Mouse (Mus musculus) MEL (cell line): Measurements from ENCODE around the gene Pitpnm3. TPM values are rescaled to one million over a fixed set of nuclear protein-coding genes. Genes with fewer than 3 reads are reported as not detected.

Source experiments
- DNase-seq: peaks from one replicate; pipeline ENCODE4 v3.0.0; 2011; ENCODE audit warnings: low read depth, low spot score
- H3K27ac ChIP-seq: 2 replicates; pipeline ENCODE4 v1.5.1; 2012; ENCODE audit warnings: low read depth, mild to moderate bottlenecking, control low read depth, low read length, moderate library complexity; ENCODE audit not compliant: control insufficient read depth
- H3K27me3 ChIP-seq, 2 experiments: fragments of 150-350 bp in 1 of 2; sonication (generic) in 1 of 2; 2 replicates each; pipeline ENCODE4 v1.6.1; 2012; ENCODE audit warnings: low read length in 2 of 2, mild to moderate bottlenecking in 2 of 2, improper control_type of control experiment in 1 of 2, moderate library complexity in 1 of 2; ENCODE audit not compliant: insufficient read depth in 2 of 2, control insufficient read depth in 1 of 2
- H3K36me3 ChIP-seq, 2 experiments: 2 replicates each; pipeline ENCODE4 v1.6.1; 2012 to 2014; ENCODE audit warnings: low read length in 2 of 2, improper control_type of control experiment in 1 of 2, inconsistent platforms in 1 of 2, mild to moderate bottlenecking in 1 of 2; ENCODE audit not compliant: insufficient read depth in 2 of 2, control insufficient read depth in 1 of 2
- H3K4me1 ChIP-seq, 2 experiments: fragments of 150-350 bp in 1 of 2; sonication (generic) in 1 of 2; 2 replicates each; pipeline ENCODE4 v1.6.1; 2012; ENCODE audit warnings: low read length in 2 of 2, improper control_type of control experiment in 1 of 2, mild to moderate bottlenecking in 1 of 2; ENCODE audit not compliant: insufficient read depth in 2 of 2, control insufficient read depth in 1 of 2
- H3K4me3 ChIP-seq, 2 experiments: fragments of 150-350 bp in 1 of 2; sonication (generic) in 1 of 2; 2 replicates each; pipeline ENCODE4 v1.5.1; 2012; ENCODE audit warnings: low read depth in 2 of 2, low read length in 2 of 2, mild to moderate bottlenecking in 2 of 2, moderate library complexity in 2 of 2, control low read depth in 1 of 2, improper control_type of control experiment in 1 of 2; ENCODE audit not compliant: control insufficient read depth in 1 of 2, insufficient read depth in 1 of 2
- H3K79me2 ChIP-seq: 2 replicates; pipeline ENCODE4 v1.6.1; 2012; ENCODE audit warnings: mild to moderate bottlenecking, low read length, moderate library complexity; ENCODE audit not compliant: control insufficient read depth, poor library complexity, insufficient read depth
- H3K9ac ChIP-seq: 2 replicates; pipeline ENCODE4 v1.6.1; 2012; ENCODE audit warnings: low read depth, mild to moderate bottlenecking, control low read depth, low read length, moderate library complexity; ENCODE audit not compliant: control insufficient read depth, poor library complexity, severe bottlenecking
- H3K9me3 ChIP-seq: fragments of 150-350 bp; sonication (generic); replicated peaks from 2 replicates; pipeline ENCODE4 v1.6.1; 2012; ENCODE audit warnings: mild to moderate bottlenecking, low read length, improper control_type of control experiment, moderate library complexity; ENCODE audit not compliant: insufficient read depth
- BHLHE40 ChIP-seq: IDR thresholded peaks from 2 replicates; pipeline ENCODE4 v1.6.1; 2012; ENCODE audit warnings: low read depth, mild to moderate bottlenecking, inconsistent platforms, low read length, improper control_type of control experiment, borderline replicate concordance
- CHD1 ChIP-seq: IDR thresholded peaks from 2 replicates; pipeline ENCODE4 v1.6.1; 2012; ENCODE audit warnings: low read depth, mild to moderate bottlenecking, inconsistent platforms, low read length, improper control_type of control experiment
- CHD2 ChIP-seq: IDR thresholded peaks from 2 replicates; pipeline ENCODE4 v1.6.1; 2011; ENCODE audit warnings: low read length, improper control_type of control experiment
- GABPA ChIP-seq: IDR thresholded peaks from 2 replicates; pipeline ENCODE4 v1.6.1; 2012; ENCODE audit warnings: low read depth, mild to moderate bottlenecking, inconsistent platforms, low read length, improper control_type of control experiment, moderate library complexity
- HCFC1 ChIP-seq: IDR thresholded peaks from 2 replicates; pipeline ENCODE4 v1.6.1; 2012; ENCODE audit warnings: low read depth, mild to moderate bottlenecking, inconsistent platforms, low read length, improper control_type of control experiment, moderate library complexity
- MAFK ChIP-seq: IDR thresholded peaks from 2 replicates; pipeline ENCODE4 v1.6.1; 2011; ENCODE audit warnings: low read depth, mild to moderate bottlenecking, low read length, improper control_type of control experiment, borderline replicate concordance
- MAX ChIP-seq: IDR thresholded peaks from 2 replicates; pipeline ENCODE4 v1.6.1; 2011; ENCODE audit warnings: low read length, improper control_type of control experiment
- MAZ ChIP-seq: IDR thresholded peaks from 2 replicates; pipeline ENCODE4 v1.6.1; 2012; ENCODE audit warnings: low read depth, mild to moderate bottlenecking, inconsistent platforms, low read length, improper control_type of control experiment
- MYC ChIP-seq: IDR thresholded peaks from 2 replicates; pipeline ENCODE4 v1.6.1; 2011; ENCODE audit warnings: low read depth, mild to moderate bottlenecking, low read length, improper control_type of control experiment, moderate library complexity
- NELFE ChIP-seq: IDR thresholded peaks from 2 replicates; pipeline ENCODE4 v1.6.1; 2011; ENCODE audit warnings: low read depth, low read length, improper control_type of control experiment
- POLR2A ChIP-seq, 2 experiments: IDR thresholded peaks; 2 replicates each; pipeline ENCODE4 v1.6.1; 2011 to 2012; ENCODE audit warnings: low read length in 2 of 2, mild to moderate bottlenecking in 2 of 2, control low read depth in 1 of 2, improper control_type of control experiment in 1 of 2, low read depth in 1 of 2, moderate library complexity in 1 of 2; ENCODE audit not compliant: control insufficient read depth in 1 of 2, insufficient read depth in 1 of 2, poor library complexity in 1 of 2
- POLR2AphosphoS2 ChIP-seq: IDR thresholded peaks from 2 replicates; pipeline ENCODE4 v1.6.1; 2011; ENCODE audit warnings: low read length, improper control_type of control experiment
- RCOR1 ChIP-seq: IDR thresholded peaks from 2 replicates; pipeline ENCODE4 v1.6.1; 2012; ENCODE audit warnings: low read depth, mild to moderate bottlenecking, inconsistent platforms, low read length, improper control_type of control experiment
- SMC3 ChIP-seq: IDR thresholded peaks from 2 replicates; pipeline ENCODE4 v1.6.1; 2011; ENCODE audit warnings: low read depth, low read length, improper control_type of control experiment
- TCF12 ChIP-seq: IDR thresholded peaks from 2 replicates; pipeline ENCODE4 v1.6.1; 2014; ENCODE audit warnings: low read depth, mild to moderate bottlenecking, inconsistent platforms, low read length, improper control_type of control experiment, moderate library complexity
- UBTF ChIP-seq: IDR thresholded peaks from 2 replicates; pipeline ENCODE4 v1.6.1; 2012; ENCODE audit warnings: low read depth, mild to moderate bottlenecking, inconsistent platforms, low read length, improper control_type of control experiment, moderate library complexity, borderline replicate concordance; ENCODE audit not compliant: insufficient read depth
- USF2 ChIP-seq, 2 experiments: IDR thresholded peaks; 2 replicates each; pipeline ENCODE4 v1.6.1; 2011 to 2012; ENCODE audit warnings: improper control_type of control experiment in 2 of 2, low read length in 2 of 2, borderline replicate concordance in 1 of 2, inconsistent platforms in 1 of 2, low read depth in 1 of 2, mild to moderate bottlenecking in 1 of 2; ENCODE audit not compliant: insufficient read depth in 1 of 2
- ZC3H11A ChIP-seq: IDR thresholded peaks from 2 replicates; pipeline ENCODE4 v1.6.1; 2012; ENCODE audit warnings: low read depth, mild to moderate bottlenecking, inconsistent platforms, low read length, improper control_type of control experiment
- ZKSCAN1 ChIP-seq: IDR thresholded peaks from 2 replicates; pipeline ENCODE4 v1.6.1; 2012; ENCODE audit warnings: low read depth, mild to moderate bottlenecking, inconsistent platforms, low read length, improper control_type of control experiment, moderate library complexity
- ZMIZ1 ChIP-seq: IDR thresholded peaks from 2 replicates; pipeline ENCODE4 v1.6.1; 2012; ENCODE audit warnings: low read depth, mild to moderate bottlenecking, inconsistent platforms, low read length, improper control_type of control experiment, moderate library complexity
- ZNF384 ChIP-seq: IDR thresholded peaks from 2 replicates; pipeline ENCODE4 v1.6.1; 2012; ENCODE audit warnings: low read depth, mild to moderate bottlenecking, inconsistent platforms, low read length, improper control_type of control experiment
- polyA plus RNA-seq, 2 experiments: library from polyadenylated mRNA; stranded (reverse) in 1 of 2; unstranded in 1 of 2; fragments of >175 nt in 1 of 2; fragments of >200 nt in 1 of 2; gene quantifications; 2 replicates each; pipeline versions ENCODE4 v1.2.1 to v1.2.4; 2012; ENCODE audit warnings: low replicate concordance in 2 of 2, low read depth in 1 of 2; ENCODE audit not compliant: insufficient read length in 2 of 2, insufficient read depth in 1 of 2, missing spikeins in 1 of 2
- total RNA-seq: library from RNA; depleted of rRNA; stranded (reverse); fragments of 300-350 nt; gene quantifications from 2 replicates; pipeline ENCODE4 v1.2.3, GENCODE M21; 2012

The Pitpnm3 gene
- total and polyA plus RNA-seq, 3 experiments, result 0.24 TPM; not detected in 2

DNA sequence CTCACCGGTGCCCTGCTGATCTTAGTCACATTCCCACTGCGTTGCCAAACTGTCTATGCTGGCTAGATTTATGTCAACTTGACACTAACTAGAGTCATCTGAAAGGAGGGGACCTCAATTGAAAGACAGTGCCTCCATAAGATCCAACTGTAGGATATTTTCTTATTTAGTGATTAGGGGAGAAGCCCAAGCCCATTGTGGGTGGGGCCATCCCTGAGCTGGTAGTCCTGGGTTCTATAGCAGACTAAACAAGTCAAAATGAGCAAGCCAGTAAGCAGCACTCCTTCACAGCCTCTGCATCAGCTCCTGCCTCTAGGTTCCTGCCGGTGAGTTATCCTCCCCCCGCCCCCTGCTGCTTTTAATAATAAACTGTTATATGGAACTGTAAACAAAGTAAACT is 45.6 kb upstream of the Pitpnm3 start:
- no peak overlapping the region for H3K4me3 ChIP-seq

DNA sequence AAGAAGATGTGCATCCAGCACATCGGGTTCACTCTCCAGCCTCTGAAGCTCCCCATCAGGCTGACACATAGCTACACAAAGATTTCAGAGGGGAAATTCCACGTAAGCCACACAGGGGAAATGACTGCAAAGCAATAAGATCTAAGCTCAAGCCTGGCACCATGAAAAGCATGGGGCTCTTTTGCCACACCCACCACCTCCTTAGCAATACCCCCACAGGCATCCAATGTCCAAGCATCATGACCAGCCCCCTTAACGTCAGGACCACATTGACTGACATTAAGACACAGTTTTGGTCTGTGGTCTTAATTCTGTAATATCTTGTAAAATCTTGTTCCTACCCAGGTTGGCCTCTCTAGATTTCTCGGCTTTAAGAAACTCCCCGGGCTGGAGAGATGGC is 45.0 kb upstream of the Pitpnm3 start:
- no peaks in the 10 kb centered on the region for H3K27me3 ChIP-seq
- H3K27ac ChIP-seq, result no peak overlapping the region
- no peak for DNase-seq
- no peak for TF ChIP-seq NELFE
- no peak for TF ChIP-seq ZNF384
- no peak for TF ChIP-seq UBTF
- TF ChIP-seq SMC3, result no peak
- no peak for TF ChIP-seq RCOR1
- no peak for TF ChIP-seq CHD2
- no peak for TF ChIP-seq ZMIZ1
- no peak for TF ChIP-seq POLR2A (IDR thresholded peaks at IDR 0.05; ENCODE audit: control insufficient read depth in 1 of 2, insufficient read depth in 1 of 2, low read depth in 1 of 2, low read length in 2 of 2, poor library complexity in 1 of 2)
- no peak for TF ChIP-seq GABPA
- no peak for TF ChIP-seq BHLHE40
- no peak for TF ChIP-seq MAFK
- no peak for TF ChIP-seq ZC3H11A
- TF ChIP-seq ZKSCAN1, result no peak
- no peak for TF ChIP-seq MYC
- TF ChIP-seq TCF12, result no peak
- TF ChIP-seq HCFC1, result no peak
- no peak for TF ChIP-seq POLR2AphosphoS2
- TF ChIP-seq CHD1, result no peak
- TF ChIP-seq USF2 (IDR thresholded peaks at IDR 0.05; ENCODE audit: borderline replicate concordance in 1 of 2, insufficient read depth in 1 of 2, low read depth in 1 of 2, low read length in 2 of 2), result no peak
- no peak for TF ChIP-seq MAX
- no peaks in the 10 kb centered on the region for H3K4me1 ChIP-seq
- H3K4me3 ChIP-seq, result no peak overlapping the region
- no peaks in the 10 kb centered on the region for H3K9me3 ChIP-seq
- no peak overlapping the region for H3K9ac ChIP-seq
- 0 out of 2 replicates have a peak, but pooled peaks cover 1% of the 10 kb centered on the region for H3K79me2 ChIP-seq
- H3K36me3 ChIP-seq, result peaks cover 0 to 20% of the 10 kb centered on the region in 2 experiments; a peak in 2 of 4 replicates

More for the DNA sequence above, 45.6 kb upstream of the Pitpnm3 start:
- H3K9me3 ChIP-seq, result no peaks in the 10 kb centered on the region
- TF ChIP-seq MAZ, result no peak
- H3K36me3 ChIP-seq, result peaks cover 0 to 19% of the 10 kb centered on the region in 2 experiments; a peak in 2 of 4 replicates
- no peak for DNase-seq
- H3K79me2 ChIP-seq, result 0 out of 2 replicates have a peak, but pooled peaks cover 1% of the 10 kb centered on the region
- no peak overlapping the region for H3K9ac ChIP-seq
- H3K4me1 ChIP-seq, result no peaks in the 10 kb centered on the region
- no peak overlapping the region for H3K27ac ChIP-seq
- no peaks in the 10 kb centered on the region for H3K27me3 ChIP-seq
